Mouse (Mus musculus): ENCODE data around the gene Pnpla3. TPM values are rescaled to one million over a fixed set of nuclear protein-coding genes. Genes with fewer than 3 reads are reported as not detected.

Gene Pnpla3
- polyA plus RNA-seq, 1 experiment from 2014 or later: 0.57 TPM

DNA sequence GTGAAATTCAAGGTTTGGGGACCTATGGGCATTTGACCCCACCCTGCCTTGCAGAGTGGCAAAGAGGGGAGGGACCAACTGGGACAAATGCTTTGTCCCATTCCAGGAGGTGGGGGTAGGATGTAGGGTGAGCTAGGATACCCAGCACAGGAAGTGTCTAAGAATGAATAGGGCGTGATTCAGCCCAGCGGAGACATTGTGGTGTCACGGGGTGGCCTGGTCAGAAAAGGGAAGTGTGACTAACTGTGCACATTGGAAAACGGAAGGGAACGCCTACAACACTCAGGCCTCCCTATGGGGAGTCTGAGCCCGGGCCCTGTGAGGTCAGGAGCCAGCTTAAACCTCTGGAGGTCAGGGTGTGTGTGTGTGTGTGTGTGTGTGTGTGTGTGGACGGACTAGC lies 68.0 kb downstream of the Pnpla3 start:
- Histone ChIP-seq H3K9me3 (replicated peaks; ENCODE audit: low read length) (no peaks in the 10 kb centered on the region), H3K9ac (ENCODE audit: low read depth, low read length) (no peak overlapping the region), H3K4me3 (replicated peaks; ENCODE audit: low read depth, low read length) (no peak overlapping the region), H3K4me2 (ENCODE audit: low read length) (no peak overlapping the region), H3K4me1 (replicated peaks; ENCODE audit: insufficient read depth, low read length) (peaks cover 12% of the 10 kb centered on the region), H3K27ac (0 out of 2 replicates have a peak overlapping the region, but pooled peaks have one; percentile 57), H3K36me3 (ENCODE audit: insufficient read depth, low read length) (no peaks in the 10 kb centered on the region), H3K27me3 (ENCODE audit: insufficient read depth, low read length) (no peaks in the 10 kb centered on the region)
- TF ChIP-seq CTCF (IDR thresholded peaks at IDR 0.05; ENCODE audit: low read depth): no peak
- WGBS: 76% methylated on average over 7 of the region's 7 CpGs
- DNase-seq (ENCODE audit: low spot score): peak; percentile 69
- ATAC-seq (replicated peaks; ENCODE audit: low FRiP score, low read depth): peak; percentile 43

Small RNA genes lying within 50 kb of the gene (microRNA-seq; reads per million reads assigned to microRNA genes)
- not detected for gene Mir6392

Other genes starting within 250 kb of the Pnpla3 start
- 0.57 and 0.63 TPM in 2 replicates for gene Efcab6, start 102.5 kb upstream of the Pnpla3 start, polyA plus RNA-seq (2015; fragmentation: Nextera tagmentation; extraction: Ambion mirVana)
- 0.34 and 0.52 TPM in 2 replicates for gene Sult4a1, start 62.1 kb upstream of the Pnpla3 start, polyA plus RNA-seq (2015; fragmentation: Nextera tagmentation; extraction: Ambion mirVana)
- not detected in 2 replicates for gene Pnpla5, start 44.7 kb upstream of the Pnpla3 start, polyA plus RNA-seq (2015; fragmentation: Nextera tagmentation; extraction: Ambion mirVana)
- gene Samm50, start 24.4 kb downstream of the Pnpla3 start, polyA plus RNA-seq (2015; fragmentation: Nextera tagmentation; extraction: Ambion mirVana): 147 and 155 TPM in 2 replicates
- gene Parvb, start 64.2 kb downstream of the Pnpla3 start, polyA plus RNA-seq (2015; fragmentation: Nextera tagmentation; extraction: Ambion mirVana): 2.8 and 3.3 TPM in 2 replicates
- 1.4 TPM in 2 replicates for gene Parvg, start 156.2 kb downstream of the Pnpla3 start, polyA plus RNA-seq (2015; fragmentation: Nextera tagmentation; extraction: Ambion mirVana)

Measured in kidney, postnatal 0 days (tissue).